Mouse (Mus musculus): ENCODE measurements around the gene Fam83d. TPM values are rescaled to one million over a fixed set of nuclear protein-coding genes. Genes with fewer than 3 reads are reported as not detected.
A peak's percentile ranks its signal among the peaks of the same experiment; 100 is the strongest.

The Fam83d gene
- polyA plus RNA-seq, 1 experiment = 19.3 TPM

DNA sequence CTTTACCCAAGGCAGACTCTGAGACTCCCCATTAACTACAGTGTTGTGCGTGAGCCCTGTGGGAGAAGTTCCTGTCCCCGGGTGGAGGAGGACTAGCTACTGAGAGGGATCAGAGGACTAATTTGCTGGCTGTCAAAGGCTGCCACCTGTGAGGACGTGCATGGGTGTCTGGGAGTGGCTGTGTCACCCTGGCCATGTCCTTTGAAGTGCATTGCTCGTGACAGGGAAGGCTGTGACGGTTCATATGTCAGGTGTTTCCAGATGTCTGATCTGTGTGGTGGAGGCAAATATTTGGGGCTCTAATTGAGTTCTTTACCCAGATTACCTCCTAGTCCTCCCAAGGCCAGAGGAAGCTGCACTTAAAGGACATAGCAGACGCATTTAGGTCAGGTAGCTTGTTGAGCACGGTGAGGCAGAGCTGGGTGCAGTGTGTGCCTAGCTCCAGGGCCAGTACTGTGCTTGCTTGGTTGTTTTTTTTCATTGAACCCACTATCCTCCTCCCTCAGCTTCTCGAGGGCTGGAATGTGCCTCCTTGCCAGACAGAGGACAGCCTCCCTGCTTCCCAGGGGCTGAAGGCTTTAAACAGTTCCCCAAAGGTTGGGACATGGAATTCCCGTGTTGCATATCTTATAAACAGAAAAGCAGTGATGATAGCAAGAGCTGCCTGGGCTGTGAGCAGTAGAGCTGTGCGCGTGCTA, 3.3 kb downstream of the Fam83d start:
- no peak overlapping the region for H3K4me3 ChIP-seq (ENCODE audit: insufficient read depth, low read length)
- TF ChIP-seq CTCF (IDR thresholded peaks at IDR 0.05; ENCODE audit: borderline replicate concordance, insufficient read depth, low read length) (no peak), POLR2A (IDR thresholded peaks at IDR 0.05; ENCODE audit: low read depth, low read length) (no peak)
- peaks cover 5% of the 10 kb centered on the region; the same call in 1 of the 2 replicates for H3K4me1 ChIP-seq (ENCODE audit: control insufficient read depth, insufficient read depth, low read length)
- peak overlapping the region; percentile 48 for H3K27ac ChIP-seq (ENCODE audit: insufficient read depth, low read length)

DNA sequence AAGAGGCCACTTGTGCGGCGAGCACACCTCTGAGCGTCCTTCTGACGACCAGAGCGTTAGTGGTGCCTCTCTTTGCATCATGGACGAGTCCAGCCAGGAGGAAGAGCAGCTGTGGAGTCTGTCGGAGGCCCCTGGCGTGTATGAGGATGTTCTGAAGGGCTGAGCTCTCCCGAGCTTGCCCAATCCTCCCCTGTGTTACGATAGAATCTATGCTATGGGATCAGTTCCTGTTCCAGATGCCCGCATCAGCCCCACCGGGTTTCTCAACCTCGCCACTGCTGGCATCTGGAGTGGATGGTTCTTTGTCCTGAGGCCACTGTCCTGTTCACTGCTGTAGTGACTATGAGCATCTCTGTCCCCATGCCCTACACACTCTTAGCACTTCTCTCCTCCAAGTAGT, 4.9 kb downstream of the Fam83d start:
- TF ChIP-seq CTCF (IDR thresholded peaks at IDR 0.05; ENCODE audit: borderline replicate concordance, insufficient read depth, low read length) (no peak), POLR2A (IDR thresholded peaks at IDR 0.05; ENCODE audit: low read depth, low read length) (no peak)
- H3K4me1 ChIP-seq (ENCODE audit: control insufficient read depth, insufficient read depth, low read length) = peaks cover 5% of the 10 kb centered on the region; the same call in 1 of the 2 replicates

DNA sequence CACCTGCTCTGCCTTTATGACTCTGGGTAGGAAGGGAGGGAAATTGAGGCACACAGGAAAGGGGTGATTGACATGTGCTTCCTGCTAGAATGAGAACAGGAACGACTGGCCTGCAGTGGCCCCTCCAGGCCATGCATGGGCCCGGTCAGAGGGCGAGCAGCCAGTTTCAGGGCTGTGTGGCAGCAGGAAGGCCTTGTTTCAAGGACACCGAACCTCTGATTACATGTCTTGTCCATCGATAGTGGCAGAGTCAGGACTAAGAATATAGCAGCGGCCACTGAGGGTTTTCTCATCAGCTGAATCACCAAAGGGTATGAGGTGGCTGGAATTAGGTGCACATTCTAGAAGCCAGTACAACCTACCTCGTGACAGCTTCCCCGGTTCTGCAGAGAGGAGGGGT, 7.0 kb downstream of the Fam83d start:
- H3K4me3 ChIP-seq (ENCODE audit: insufficient read depth, low read length) = no peak overlapping the region
- no peak overlapping the region for H3K27ac ChIP-seq (ENCODE audit: insufficient read depth, low read length)
- TF ChIP-seq POLR2A (IDR thresholded peaks at IDR 0.05; ENCODE audit: low read depth, low read length) = no peak
- TF ChIP-seq CTCF (IDR thresholded peaks at IDR 0.05; ENCODE audit: borderline replicate concordance, insufficient read depth, low read length) = no peak
- peaks cover 5% of the 10 kb centered on the region; the same call in 1 of the 2 replicates for H3K4me1 ChIP-seq (ENCODE audit: control insufficient read depth, insufficient read depth, low read length)

More for the DNA sequence above, 4.9 kb downstream of the Fam83d start:
- Histone ChIP-seq H3K27ac (ENCODE audit: insufficient read depth, low read length) (no peak overlapping the region), H3K4me3 (ENCODE audit: insufficient read depth, low read length) (no peak overlapping the region)

DNA sequence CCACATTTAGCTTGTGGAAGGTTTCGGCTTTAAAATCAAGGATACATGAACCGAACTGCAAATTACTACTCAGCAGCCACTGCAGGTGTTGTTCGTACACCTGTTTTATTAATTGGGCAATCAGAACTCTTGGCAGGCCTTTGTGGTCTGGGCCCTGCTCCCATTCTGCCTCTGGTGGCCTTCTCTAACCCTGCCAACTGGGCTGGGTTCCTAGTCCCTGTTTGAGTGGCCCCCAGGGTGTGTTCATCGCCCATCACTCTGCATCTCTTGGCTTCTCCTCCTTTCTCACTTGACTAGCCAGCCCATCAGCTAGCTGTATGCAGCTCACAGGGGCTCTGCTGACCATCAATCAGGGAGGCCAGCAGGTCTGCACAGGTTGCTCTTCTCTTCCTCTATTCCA, 8.8 kb downstream of the Fam83d start:
- no peak overlapping the region for H3K27ac ChIP-seq (ENCODE audit: insufficient read depth, low read length)
- no peaks in the 10 kb centered on the region for H3K4me1 ChIP-seq (ENCODE audit: control insufficient read depth, insufficient read depth, low read length)
- no peak for TF ChIP-seq POLR2A (IDR thresholded peaks at IDR 0.05; ENCODE audit: low read depth, low read length)
- no peak for TF ChIP-seq CTCF (IDR thresholded peaks at IDR 0.05; ENCODE audit: borderline replicate concordance, insufficient read depth, low read length)
- no peak overlapping the region for H3K4me3 ChIP-seq (ENCODE audit: insufficient read depth, low read length)

DNA sequence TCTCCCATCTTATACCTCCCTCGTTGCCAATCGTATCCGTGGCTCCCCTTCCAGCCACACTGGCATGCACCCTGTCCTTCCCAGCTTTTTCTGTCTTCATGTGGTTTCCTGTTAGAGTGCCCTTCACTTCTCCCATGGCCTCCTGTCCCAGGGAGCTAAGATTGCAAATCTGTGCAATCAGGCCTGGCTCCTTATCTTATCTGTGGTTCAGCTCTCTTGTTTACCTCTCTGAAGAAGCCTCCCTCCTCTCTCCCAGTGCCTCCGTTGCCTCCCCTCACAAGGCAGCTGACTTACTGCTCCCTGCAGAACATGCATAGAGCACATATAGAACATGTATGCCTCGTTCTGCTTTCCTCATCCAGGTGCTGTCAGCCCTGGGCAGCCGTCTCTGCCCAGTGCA, 9.6 kb downstream of the Fam83d start:
- H3K27ac ChIP-seq (ENCODE audit: insufficient read depth, low read length) = no peak overlapping the region
- no peak overlapping the region for H3K4me3 ChIP-seq (ENCODE audit: insufficient read depth, low read length)
- H3K4me1 ChIP-seq (ENCODE audit: control insufficient read depth, insufficient read depth, low read length) = no peaks in the 10 kb centered on the region
- no peak for TF ChIP-seq POLR2A (IDR thresholded peaks at IDR 0.05; ENCODE audit: low read depth, low read length)
- TF ChIP-seq CTCF (IDR thresholded peaks at IDR 0.05; ENCODE audit: borderline replicate concordance, insufficient read depth, low read length) = no peak

DNA sequence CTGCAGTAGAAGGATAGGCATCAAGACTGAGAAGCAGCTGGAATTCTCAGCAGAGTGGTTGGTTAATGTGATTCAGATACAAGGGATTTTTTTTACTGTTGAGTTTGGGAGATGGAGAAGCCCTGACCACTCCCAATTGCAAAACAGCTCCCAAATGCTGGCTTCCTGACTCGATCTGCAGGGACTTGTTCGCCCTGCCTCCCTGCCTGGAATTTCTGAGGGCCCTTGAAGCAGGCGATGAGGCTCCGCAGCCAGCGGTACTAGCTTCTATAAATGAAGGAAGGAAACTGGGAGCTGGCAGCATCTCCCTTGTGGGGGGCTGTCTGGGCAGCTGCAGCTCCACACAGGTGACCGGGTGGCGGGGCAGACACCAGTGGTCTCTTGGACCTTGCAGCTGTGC, 10.5 kb downstream of the Fam83d start:
- Histone ChIP-seq H3K27ac (ENCODE audit: insufficient read depth, low read length) (no peak overlapping the region), H3K4me1 (ENCODE audit: control insufficient read depth, insufficient read depth, low read length) (no peaks in the 10 kb centered on the region)
- TF ChIP-seq CTCF (IDR thresholded peaks at IDR 0.05; ENCODE audit: borderline replicate concordance, insufficient read depth, low read length) = no peak
- TF ChIP-seq POLR2A (IDR thresholded peaks at IDR 0.05; ENCODE audit: low read depth, low read length) = no peak

DNA sequence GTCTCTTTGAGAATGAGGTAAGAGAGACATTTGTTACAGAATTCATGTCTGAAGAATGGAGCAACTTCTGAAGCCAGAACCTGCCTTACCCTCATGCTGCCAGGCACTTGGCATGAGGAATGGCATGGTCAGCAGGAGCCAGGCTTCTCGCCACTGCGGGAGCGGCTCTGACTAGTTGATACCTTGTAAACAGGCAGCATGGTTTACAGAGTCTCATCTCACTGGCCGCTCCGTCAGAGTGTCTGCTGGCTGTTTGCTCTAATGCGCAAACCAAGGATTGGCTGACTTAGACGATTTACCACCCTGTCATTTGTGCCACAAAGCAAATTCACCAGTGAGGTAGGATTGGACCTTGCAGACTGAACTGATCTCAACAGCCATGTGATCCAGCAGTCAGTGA, 13.2 kb downstream of the Fam83d start:
- Histone ChIP-seq H3K4me3 (ENCODE audit: insufficient read depth, low read length) (no peak overlapping the region), H3K4me1 (ENCODE audit: control insufficient read depth, insufficient read depth, low read length) (no peaks in the 10 kb centered on the region), H3K27ac (ENCODE audit: insufficient read depth, low read length) (no peak overlapping the region)
- no peak for TF ChIP-seq POLR2A (IDR thresholded peaks at IDR 0.05; ENCODE audit: low read depth, low read length)
- no peak for TF ChIP-seq CTCF (IDR thresholded peaks at IDR 0.05; ENCODE audit: borderline replicate concordance, insufficient read depth, low read length)

More for the DNA sequence above, 10.5 kb downstream of the Fam83d start:
- no peak overlapping the region for H3K4me3 ChIP-seq (ENCODE audit: insufficient read depth, low read length)

DNA sequence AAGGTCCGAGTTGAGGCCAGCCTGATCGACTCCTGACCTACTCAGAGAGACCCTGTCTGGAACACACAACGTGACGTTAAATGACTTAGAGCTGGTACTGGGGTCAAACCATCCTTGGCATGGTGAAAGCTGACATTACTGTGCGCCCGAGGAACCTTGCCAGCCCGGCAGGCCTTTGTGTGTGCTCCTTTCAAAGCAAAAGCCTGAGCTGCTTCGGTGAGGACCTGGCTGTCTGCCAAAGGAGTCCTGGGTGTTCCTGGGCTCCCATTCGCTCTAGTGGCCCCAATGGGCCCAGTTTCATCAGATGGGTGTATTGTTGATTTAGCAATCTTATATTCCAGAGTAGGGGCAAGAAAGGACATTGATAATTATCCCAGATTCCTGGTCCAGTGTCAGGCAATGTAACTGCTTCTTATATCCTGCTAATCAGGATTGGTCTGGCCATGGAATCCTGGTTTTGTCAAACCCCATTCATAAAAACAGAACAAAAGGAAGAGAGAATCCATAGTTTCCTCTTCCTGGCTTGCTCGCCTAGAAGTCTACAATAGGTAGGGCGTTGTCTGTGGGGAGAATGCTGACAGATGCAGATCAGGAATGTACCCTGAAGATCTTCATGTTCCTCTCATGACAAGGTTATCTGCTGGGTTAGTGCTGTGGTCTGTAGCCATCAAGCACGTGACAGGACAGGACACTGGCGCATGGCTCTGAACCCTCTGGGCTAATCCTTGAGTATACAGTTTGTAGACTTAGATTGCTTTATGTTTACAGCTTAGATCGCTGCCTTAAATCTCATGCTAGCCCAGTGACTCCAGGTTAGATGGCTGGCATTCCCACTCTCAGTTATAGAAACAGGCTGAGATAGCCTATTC, 19.3 kb downstream of the Fam83d start:
- no peak overlapping the region for H3K4me3 ChIP-seq (ENCODE audit: insufficient read depth, low read length)
- no peaks in the 10 kb centered on the region for H3K4me1 ChIP-seq (ENCODE audit: control insufficient read depth, insufficient read depth, low read length)
- TF ChIP-seq CTCF (IDR thresholded peaks at IDR 0.05; ENCODE audit: borderline replicate concordance, insufficient read depth, low read length) (no peak), POLR2A (IDR thresholded peaks at IDR 0.05; ENCODE audit: low read depth, low read length) (no peak)
- H3K27ac ChIP-seq (ENCODE audit: insufficient read depth, low read length) = no peak overlapping the region

DNA sequence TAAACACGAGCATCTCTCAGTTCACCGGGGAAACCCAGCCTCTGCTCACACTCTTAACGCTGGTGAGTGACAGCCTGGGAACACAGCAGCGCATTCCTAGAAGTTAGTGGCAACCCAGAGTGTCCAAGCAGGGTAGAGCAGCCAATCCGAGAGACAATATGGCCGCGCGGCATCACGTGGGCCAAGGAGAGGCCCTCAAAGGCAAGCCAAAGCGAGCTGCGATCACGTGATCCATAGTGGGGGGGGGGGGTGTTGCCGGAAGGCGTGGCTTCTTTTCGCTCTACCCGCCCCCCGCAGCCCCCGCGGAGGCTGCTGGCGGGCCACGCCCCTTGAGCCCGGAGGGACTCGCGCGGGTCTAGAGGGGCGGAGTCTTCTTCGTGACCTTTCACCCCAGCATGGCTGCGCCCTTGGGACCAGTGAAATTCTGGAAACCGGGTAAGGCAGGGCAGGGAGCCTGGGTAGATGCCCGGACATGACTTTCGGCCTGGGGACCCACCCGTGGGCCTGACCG, 26.7 kb downstream of the Fam83d start, which contains the start of gene Dhx35:
Dhx35 (plus strand) TSS at position 314 of the 511 bp plus-strand sequence.
- Histone ChIP-seq H3K4me1 (ENCODE audit: control insufficient read depth, insufficient read depth, low read length) (peaks cover 3% of the 10 kb centered on the region; the same call in 1 of the 2 replicates), H3K4me3 (ENCODE audit: insufficient read depth, low read length) (peak within 1 kb of the TSS; percentile 73), H3K27ac (ENCODE audit: insufficient read depth, low read length) (peak within 1 kb of the TSS; percentile 43)
- TF ChIP-seq CTCF (IDR thresholded peaks at IDR 0.05; ENCODE audit: borderline replicate concordance, insufficient read depth, low read length) (no peak), POLR2A (IDR thresholded peaks at IDR 0.05; ENCODE audit: low read depth, low read length) (peak; percentile 84)

All from embryonic fibroblast, embryonic 13.5 days (primary cell).